Mouse (Mus musculus) MEL (cell line): ENCODE measurements around the gene Vps26c. TPM values are rescaled to one million over a fixed set of nuclear protein-coding genes. Genes with fewer than 3 reads are reported as not detected.

Experiments
- DNase-seq: peaks from one replicate; pipeline ENCODE4 v3.0.0; 2011; ENCODE audit warnings: low read depth, low spot score
- H3K27ac ChIP-seq: 2 replicates; pipeline ENCODE4 v1.5.1; 2012; ENCODE audit warnings: low read depth, mild to moderate bottlenecking, control low read depth, low read length, moderate library complexity; ENCODE audit not compliant: control insufficient read depth
- H3K27me3 ChIP-seq, 2 experiments: fragments of 150-350 bp in 1 of 2; sonication (generic) in 1 of 2; 2 replicates each; pipeline ENCODE4 v1.6.1; 2012; ENCODE audit warnings: low read length in 2 of 2, mild to moderate bottlenecking in 2 of 2, improper control_type of control experiment in 1 of 2, moderate library complexity in 1 of 2; ENCODE audit not compliant: insufficient read depth in 2 of 2, control insufficient read depth in 1 of 2
- H3K36me3 ChIP-seq, 2 experiments: 2 replicates each; pipeline ENCODE4 v1.6.1; 2012 to 2014; ENCODE audit warnings: low read length in 2 of 2, improper control_type of control experiment in 1 of 2, inconsistent platforms in 1 of 2, mild to moderate bottlenecking in 1 of 2; ENCODE audit not compliant: insufficient read depth in 2 of 2, control insufficient read depth in 1 of 2
- H3K4me1 ChIP-seq, 2 experiments: fragments of 150-350 bp in 1 of 2; sonication (generic) in 1 of 2; 2 replicates each; pipeline ENCODE4 v1.6.1; 2012; ENCODE audit warnings: low read length in 2 of 2, improper control_type of control experiment in 1 of 2, mild to moderate bottlenecking in 1 of 2; ENCODE audit not compliant: insufficient read depth in 2 of 2, control insufficient read depth in 1 of 2
- H3K4me3 ChIP-seq, 2 experiments: fragments of 150-350 bp in 1 of 2; sonication (generic) in 1 of 2; 2 replicates each; pipeline ENCODE4 v1.5.1; 2012; ENCODE audit warnings: low read depth in 2 of 2, low read length in 2 of 2, mild to moderate bottlenecking in 2 of 2, moderate library complexity in 2 of 2, control low read depth in 1 of 2, improper control_type of control experiment in 1 of 2; ENCODE audit not compliant: control insufficient read depth in 1 of 2, insufficient read depth in 1 of 2
- H3K79me2 ChIP-seq: 2 replicates; pipeline ENCODE4 v1.6.1; 2012; ENCODE audit warnings: mild to moderate bottlenecking, low read length, moderate library complexity; ENCODE audit not compliant: control insufficient read depth, poor library complexity, insufficient read depth
- H3K9ac ChIP-seq: 2 replicates; pipeline ENCODE4 v1.6.1; 2012; ENCODE audit warnings: low read depth, mild to moderate bottlenecking, control low read depth, low read length, moderate library complexity; ENCODE audit not compliant: control insufficient read depth, poor library complexity, severe bottlenecking
- H3K9me3 ChIP-seq: fragments of 150-350 bp; sonication (generic); replicated peaks from 2 replicates; pipeline ENCODE4 v1.6.1; 2012; ENCODE audit warnings: mild to moderate bottlenecking, low read length, improper control_type of control experiment, moderate library complexity; ENCODE audit not compliant: insufficient read depth
- BHLHE40 ChIP-seq: IDR thresholded peaks from 2 replicates; pipeline ENCODE4 v1.6.1; 2012; ENCODE audit warnings: low read depth, mild to moderate bottlenecking, inconsistent platforms, low read length, improper control_type of control experiment, borderline replicate concordance
- CHD1 ChIP-seq: IDR thresholded peaks from 2 replicates; pipeline ENCODE4 v1.6.1; 2012; ENCODE audit warnings: low read depth, mild to moderate bottlenecking, inconsistent platforms, low read length, improper control_type of control experiment
- CHD2 ChIP-seq: IDR thresholded peaks from 2 replicates; pipeline ENCODE4 v1.6.1; 2011; ENCODE audit warnings: low read length, improper control_type of control experiment
- CTCF ChIP-seq, 3 experiments: IDR thresholded peaks in 2 of 3; conservative IDR thresholded peaks in 1 of 3; 2 replicates each; pipeline ENCODE4 v1.5.1; 2011 to 2012; ENCODE audit warnings: low read length in 3 of 3, low read depth in 2 of 3, mild to moderate bottlenecking in 2 of 3, improper control_type of control experiment in 1 of 3, inconsistent platforms in 1 of 3, mixed read lengths in 1 of 3, moderate library complexity in 1 of 3; ENCODE audit not compliant: control insufficient read depth in 1 of 3, insufficient read depth in 1 of 3, poor library complexity in 1 of 3, severe bottlenecking in 1 of 3
- GABPA ChIP-seq: IDR thresholded peaks from 2 replicates; pipeline ENCODE4 v1.6.1; 2012; ENCODE audit warnings: low read depth, mild to moderate bottlenecking, inconsistent platforms, low read length, improper control_type of control experiment, moderate library complexity
- GATA1 ChIP-seq: IDR thresholded peaks from 2 replicates; pipeline ENCODE4 v1.6.1; 2011; ENCODE audit warnings: low read depth, low read length, improper control_type of control experiment
- KAT2A ChIP-seq: conservative IDR thresholded peaks from 2 replicates; pipeline ENCODE4 v1.6.1; 2012; ENCODE audit warnings: low read depth, low read length, improper control_type of control experiment, inconsistent platforms
- MAZ ChIP-seq: IDR thresholded peaks from 2 replicates; pipeline ENCODE4 v1.6.1; 2012; ENCODE audit warnings: low read depth, mild to moderate bottlenecking, inconsistent platforms, low read length, improper control_type of control experiment
- MXI1 ChIP-seq: IDR thresholded peaks from 2 replicates; pipeline ENCODE4 v1.6.1; 2011; ENCODE audit warnings: mild to moderate bottlenecking, low read depth, low read length, improper control_type of control experiment
- MYC ChIP-seq: IDR thresholded peaks from 2 replicates; pipeline ENCODE4 v1.6.1; 2011; ENCODE audit warnings: low read depth, mild to moderate bottlenecking, low read length, improper control_type of control experiment, moderate library complexity
- NELFE ChIP-seq: IDR thresholded peaks from 2 replicates; pipeline ENCODE4 v1.6.1; 2011; ENCODE audit warnings: low read depth, low read length, improper control_type of control experiment
- NRF1 ChIP-seq: IDR thresholded peaks from 2 replicates; pipeline ENCODE4 v1.6.1; 2014; ENCODE audit warnings: low read depth, mild to moderate bottlenecking, inconsistent platforms, low read length, improper control_type of control experiment, moderate library complexity; ENCODE audit not compliant: poor library complexity, insufficient read depth, severe bottlenecking
- POLR2A ChIP-seq, 2 experiments: IDR thresholded peaks; 2 replicates each; pipeline ENCODE4 v1.6.1; 2011 to 2012; ENCODE audit warnings: low read length in 2 of 2, mild to moderate bottlenecking in 2 of 2, control low read depth in 1 of 2, improper control_type of control experiment in 1 of 2, low read depth in 1 of 2, moderate library complexity in 1 of 2; ENCODE audit not compliant: control insufficient read depth in 1 of 2, insufficient read depth in 1 of 2, poor library complexity in 1 of 2
- RCOR1 ChIP-seq: IDR thresholded peaks from 2 replicates; pipeline ENCODE4 v1.6.1; 2012; ENCODE audit warnings: low read depth, mild to moderate bottlenecking, inconsistent platforms, low read length, improper control_type of control experiment
- SIN3A ChIP-seq: IDR thresholded peaks from 2 replicates; pipeline ENCODE4 v1.6.1; 2012; ENCODE audit warnings: low read length, improper control_type of control experiment, inconsistent platforms
- SMC3 ChIP-seq: IDR thresholded peaks from 2 replicates; pipeline ENCODE4 v1.6.1; 2011; ENCODE audit warnings: low read depth, low read length, improper control_type of control experiment
- UBTF ChIP-seq: IDR thresholded peaks from 2 replicates; pipeline ENCODE4 v1.6.1; 2012; ENCODE audit warnings: low read depth, mild to moderate bottlenecking, inconsistent platforms, low read length, improper control_type of control experiment, moderate library complexity, borderline replicate concordance; ENCODE audit not compliant: insufficient read depth
- USF1 ChIP-seq: IDR thresholded peaks from 2 replicates; pipeline ENCODE4 v1.6.1; 2014; ENCODE audit warnings: low read depth, mild to moderate bottlenecking, inconsistent platforms, low read length, improper control_type of control experiment, moderate library complexity
- USF2 ChIP-seq, 2 experiments: IDR thresholded peaks; 2 replicates each; pipeline ENCODE4 v1.6.1; 2011 to 2012; ENCODE audit warnings: improper control_type of control experiment in 2 of 2, low read length in 2 of 2, borderline replicate concordance in 1 of 2, inconsistent platforms in 1 of 2, low read depth in 1 of 2, mild to moderate bottlenecking in 1 of 2; ENCODE audit not compliant: insufficient read depth in 1 of 2
- ZMIZ1 ChIP-seq: IDR thresholded peaks from 2 replicates; pipeline ENCODE4 v1.6.1; 2012; ENCODE audit warnings: low read depth, mild to moderate bottlenecking, inconsistent platforms, low read length, improper control_type of control experiment, moderate library complexity
- polyA plus RNA-seq, 2 experiments: library from polyadenylated mRNA; stranded (reverse) in 1 of 2; unstranded in 1 of 2; fragments of >175 nt in 1 of 2; fragments of >200 nt in 1 of 2; gene quantifications; 2 replicates each; pipeline versions ENCODE4 v1.2.1 to v1.2.4; 2012; ENCODE audit warnings: low replicate concordance in 2 of 2, low read depth in 1 of 2; ENCODE audit not compliant: insufficient read length in 2 of 2, insufficient read depth in 1 of 2, missing spikeins in 1 of 2
- total RNA-seq: library from RNA; depleted of rRNA; stranded (reverse); fragments of 300-350 nt; gene quantifications from 2 replicates; pipeline ENCODE4 v1.2.3, GENCODE M21; 2012

Gene Vps26c
- total and polyA plus RNA-seq, 3 experiments: 20.9 to 23.7 TPM; not detected in 1

DNA sequence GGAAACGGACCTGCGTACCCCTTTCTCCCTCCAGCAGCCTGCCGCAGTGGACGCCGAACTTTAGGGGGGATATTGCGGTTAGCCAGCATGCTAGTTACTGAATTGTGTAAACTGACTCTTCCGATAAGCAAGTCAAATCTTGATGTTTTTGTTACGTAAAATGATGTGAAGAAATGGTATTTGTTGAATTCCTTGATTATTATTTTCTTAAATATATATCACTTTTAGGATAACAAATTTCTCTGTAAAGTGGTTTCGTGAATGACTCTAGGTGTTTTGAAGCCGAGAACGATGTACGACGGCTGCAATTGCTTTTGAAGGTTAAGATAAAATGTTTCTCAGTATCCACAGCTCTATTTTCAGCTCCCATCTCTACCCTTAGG is 513 bp upstream of the Vps26c start (continued):
- no peak for TF ChIP-seq USF2 (IDR thresholded peaks at IDR 0.05; ENCODE audit: borderline replicate concordance in 1 of 2, insufficient read depth in 1 of 2, low read depth in 1 of 2, low read length in 2 of 2)
- peak; percentile 57; the same call in 1 of the 2 replicates for TF ChIP-seq MYC
- TF ChIP-seq UBTF: no peak
- no peak for TF ChIP-seq CHD2
- no peak for TF ChIP-seq MAZ
- no peak for TF ChIP-seq NELFE
- TF ChIP-seq KAT2A: no peak
- no peak for TF ChIP-seq MXI1
- no peak for TF ChIP-seq SMC3
- peak; percentile 80; the same call in 1 of the 2 replicates for TF ChIP-seq CHD1
- TF ChIP-seq POLR2A (IDR thresholded peaks at IDR 0.05; ENCODE audit: control insufficient read depth in 1 of 2, insufficient read depth in 1 of 2, low read depth in 1 of 2, low read length in 2 of 2, poor library complexity in 1 of 2): peak in 1 of 2 experiments; percentile 45; a peak in 1 of 4 replicates
- TF ChIP-seq SIN3A: no peak
- no peak for TF ChIP-seq ZMIZ1
- TF ChIP-seq GATA1: peak; percentile 33; the same call in 1 of the 2 replicates
- TF ChIP-seq CTCF (IDR thresholded peaks at IDR 0.05 in 2 of 3, conservative IDR thresholded peaks at IDR 0.05 in 1 of 3; ENCODE audit: control insufficient read depth in 1 of 3, insufficient read depth in 1 of 3, low read depth in 2 of 3, low read length in 3 of 3, poor library complexity in 1 of 3, severe bottlenecking in 1 of 3): no peak
- no peak for TF ChIP-seq NRF1
- TF ChIP-seq RCOR1: peak; percentile 32; the same call in 1 of the 2 replicates
- no peak for TF ChIP-seq GABPA
- TF ChIP-seq USF1: no peak
- TF ChIP-seq BHLHE40: no peak
- TF ChIP-seq, all 39 proteins: peak for 6

GRCm38 (mm10) chr16:94525955-94526343 is 681 bp downstream of the Vps26c start:
- TF ChIP-seq POLR2A (IDR thresholded peaks at IDR 0.05; ENCODE audit: control insufficient read depth in 1 of 2, insufficient read depth in 1 of 2, low read depth in 1 of 2, low read length in 2 of 2, poor library complexity in 1 of 2) (peak in 1 of 2 experiments; percentile 36; a peak in 1 of 4 replicates), KAT2A (no peak)
- Histone ChIP-seq H3K4me3 (peak overlapping the region; percentile 70 to 90), H3K9me3 (no peaks in the 10 kb centered on the region), H3K4me1 (peaks cover 11 to 12% of the 10 kb centered on the region in 2 experiments), H3K27ac (peak overlapping the region; percentile 93), H3K9ac (peak overlapping the region; percentile 87), H3K36me3 (peaks cover 0 to 11% of the 10 kb centered on the region in 2 experiments; a peak in 2 of 4 replicates), H3K27me3 (no peaks in the 10 kb centered on the region), H3K79me2 (peaks cover 8% of the 10 kb centered on the region)
- no peak for DNase-seq
